Mouse (Mus musculus): ENCODE data around the gene Grwd1.

- TF ChIP-seq POLR2A (IDR thresholded peaks at IDR 0.05; ENCODE audit: extremely low read depth, insufficient read depth, low read length) (no peak), CTCF (IDR thresholded peaks at IDR 0.05; ENCODE audit: extremely low read depth, insufficient read depth, low read length) (no peak)
Observed at GRCm38 (mm10) chr7:45833924-45834323, 3.2 kb upstream of the Grwd1 start.

Data from cortical plate, adult 2 months (tissue).